Mouse (Mus musculus): ENCODE results near the gene Stard3. TPM values are rescaled to one million over a fixed set of nuclear protein-coding genes. Genes with fewer than 3 reads are reported as not detected.

Gene Stard3
- total and polyA plus RNA-seq, 2 experiments from 2014 or later, result 23.8 to 56.1 TPM

DNA sequence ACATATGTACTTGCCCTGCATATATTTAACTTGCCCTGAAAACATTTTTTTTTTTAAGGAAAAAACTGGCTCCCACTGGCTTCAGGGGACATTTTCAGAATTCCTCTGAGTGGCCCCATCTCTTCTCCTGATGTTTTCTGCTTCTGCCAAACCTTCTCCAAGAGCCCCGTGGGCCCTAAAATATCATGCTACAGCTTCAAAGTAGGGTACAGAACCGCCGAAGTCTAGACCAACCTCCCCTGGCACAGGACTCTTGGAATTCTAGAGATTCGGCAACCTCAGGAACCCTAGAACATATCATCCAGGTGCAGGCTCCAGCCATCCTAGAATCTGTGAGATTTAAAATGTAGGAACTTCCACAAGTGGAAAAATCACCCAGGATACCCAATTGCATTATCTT lies 38.6 kb upstream of the Stard3 start:
- Histone ChIP-seq H3K27me3 (ENCODE audit: insufficient read depth, low read length) (peaks cover 79% of the 10 kb centered on the region), H3K9ac (replicated peaks; ENCODE audit: low read length, poor library complexity, severe bottlenecking) (no peak overlapping the region), H3K4me2 (ENCODE audit: low read depth, low read length, poor library complexity, severe bottlenecking) (no peak overlapping the region), H3K4me3 (ENCODE audit: low read depth, low read length) (no peak overlapping the region), H3K4me1 (ENCODE audit: insufficient read depth, low read length) (no peaks in the 10 kb centered on the region), H3K9me3 (ENCODE audit: low read length) (no peaks in the 10 kb centered on the region), H3K27ac (ENCODE audit: low read depth, low read length) (no peak overlapping the region), H3K36me3 (ENCODE audit: insufficient read depth, low read length) (no peaks in the 10 kb centered on the region)
- ATAC-seq (ENCODE audit: low FRiP score), result no peak
- TF ChIP-seq CTCF (IDR thresholded peaks at IDR 0.05), result no peak
- no peak for DNase-seq (ENCODE audit: low spot score)
- WGBS, result 11% methylated on average over 4 of the region's 4 CpGs

DNA sequence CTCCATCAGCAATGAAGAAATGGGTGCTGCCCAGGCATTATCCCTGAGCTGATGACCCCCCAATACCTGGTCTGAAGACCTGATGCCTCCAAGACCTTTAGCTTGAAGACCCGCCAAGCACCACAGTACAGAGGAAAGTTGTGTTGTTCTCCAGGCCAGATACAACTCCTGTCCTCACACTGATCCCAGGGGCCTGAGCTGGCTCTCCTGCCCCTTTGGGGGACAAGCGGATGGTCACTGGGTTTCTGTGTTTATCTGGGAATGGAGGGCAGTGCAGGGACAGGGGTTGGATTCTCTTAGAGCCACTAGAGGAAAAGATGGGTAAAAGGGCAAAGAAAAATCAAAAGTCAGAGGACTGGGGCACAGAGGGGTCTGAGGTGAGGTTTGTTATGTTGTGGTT lies 38.2 kb upstream of the Stard3 start:
- H3K4me3 ChIP-seq (ENCODE audit: low read depth, low read length), result no peak overlapping the region
- 8% methylated on average over 2 of the region's 2 CpGs for WGBS
- peaks cover 80% of the 10 kb centered on the region for H3K27me3 ChIP-seq (ENCODE audit: insufficient read depth, low read length)

DNA sequence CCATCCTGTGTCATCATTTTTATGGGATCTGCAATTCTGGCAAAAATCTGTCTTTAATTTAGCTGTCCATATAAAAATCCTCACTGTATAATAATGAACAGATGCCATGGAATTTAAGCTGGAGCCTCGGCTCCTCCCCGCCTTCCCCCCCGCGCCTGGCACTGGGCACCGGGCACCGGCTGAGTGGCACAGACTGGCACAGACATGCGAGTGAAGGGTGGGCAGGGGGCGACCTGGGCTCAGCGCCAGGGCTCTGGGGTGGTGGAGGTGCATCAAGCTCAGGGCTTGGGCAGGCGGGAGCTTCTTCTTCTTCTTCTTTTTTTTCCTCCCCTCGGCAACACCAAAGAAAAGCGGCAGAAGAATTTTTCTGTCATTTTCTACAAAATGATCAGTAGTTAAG lies 37.8 kb upstream of the Stard3 start:
- Histone ChIP-seq H3K27me3 (ENCODE audit: insufficient read depth, low read length) (peaks cover 80% of the 10 kb centered on the region), H3K9me3 (ENCODE audit: low read length) (no peaks in the 10 kb centered on the region), H3K36me3 (ENCODE audit: insufficient read depth, low read length) (no peaks in the 10 kb centered on the region), H3K27ac (ENCODE audit: low read depth, low read length) (no peak overlapping the region), H3K4me2 (ENCODE audit: low read depth, low read length, poor library complexity, severe bottlenecking) (no peak overlapping the region), H3K4me3 (ENCODE audit: low read depth, low read length) (no peak overlapping the region), H3K4me1 (ENCODE audit: insufficient read depth, low read length) (no peaks in the 10 kb centered on the region), H3K9ac (replicated peaks; ENCODE audit: low read length, poor library complexity, severe bottlenecking) (no peak overlapping the region)
- DNase-seq (ENCODE audit: low spot score) (peak; percentile 61), ATAC-seq (ENCODE audit: low FRiP score) (no peak)
- whole genome bisulfite sequencing, result 4% methylated on average over 12 of the region's 12 CpGs
- TF ChIP-seq CTCF (IDR thresholded peaks at IDR 0.05), result no peak

More for the DNA sequence above, 38.2 kb upstream of the Stard3 start:
- ATAC-seq (ENCODE audit: low FRiP score), result no peak
- Histone ChIP-seq H3K27ac (ENCODE audit: low read depth, low read length) (no peak overlapping the region), H3K9me3 (ENCODE audit: low read length) (no peaks in the 10 kb centered on the region), H3K36me3 (ENCODE audit: insufficient read depth, low read length) (no peaks in the 10 kb centered on the region), H3K9ac (replicated peaks; ENCODE audit: low read length, poor library complexity, severe bottlenecking) (no peak overlapping the region), H3K4me1 (ENCODE audit: insufficient read depth, low read length) (no peaks in the 10 kb centered on the region), H3K4me2 (ENCODE audit: low read depth, low read length, poor library complexity, severe bottlenecking) (no peak overlapping the region)
- DNase-seq (ENCODE audit: low spot score), result no peak
- TF ChIP-seq CTCF (IDR thresholded peaks at IDR 0.05), result no peak

DNA sequence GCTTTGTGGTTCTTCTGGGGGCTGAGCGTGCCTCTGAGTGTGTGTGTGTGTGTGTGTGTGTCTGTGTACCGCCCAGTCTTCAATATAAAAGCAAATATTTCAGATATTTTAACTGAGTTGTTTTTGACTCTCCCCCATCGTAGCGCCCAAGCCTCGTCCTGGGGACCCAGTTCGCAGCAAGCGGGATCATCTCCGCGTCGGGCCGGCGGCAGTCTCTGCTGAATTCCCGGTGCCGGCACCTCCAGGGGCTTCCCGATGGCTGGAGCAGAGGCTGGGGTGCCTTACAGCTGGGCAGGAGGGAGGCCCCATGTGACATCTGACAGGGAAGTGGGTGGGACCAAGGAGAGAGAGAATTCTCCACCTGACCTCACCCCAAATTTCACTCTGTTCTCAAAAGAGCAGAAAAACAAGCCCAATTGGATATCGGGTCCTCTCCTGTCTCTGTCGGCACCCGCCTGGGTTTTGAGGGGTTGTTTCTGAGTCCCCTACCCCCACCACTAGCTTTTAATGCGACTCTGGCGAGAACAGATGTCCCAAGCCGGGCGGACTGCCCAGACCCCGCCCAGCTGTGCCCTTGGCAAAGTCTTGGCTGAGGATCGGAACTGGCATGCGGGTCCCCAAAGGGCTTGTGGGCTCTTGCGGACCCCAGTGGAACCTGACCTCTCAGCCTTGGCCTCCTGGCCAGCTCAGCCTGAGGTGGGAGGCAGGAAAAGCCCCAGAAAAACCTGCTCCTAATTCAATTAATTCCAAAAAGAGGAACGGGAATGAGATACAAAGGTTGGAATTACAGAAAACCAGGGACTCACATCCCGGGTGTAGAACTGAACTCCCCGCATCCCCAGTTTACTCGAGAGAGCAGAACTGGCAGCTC lies 37.1 kb upstream of the Stard3 start:
- Histone ChIP-seq H3K4me1 (ENCODE audit: insufficient read depth, low read length) (no peaks in the 10 kb centered on the region), H3K27me3 (ENCODE audit: insufficient read depth, low read length) (peaks cover 80% of the 10 kb centered on the region), H3K36me3 (ENCODE audit: insufficient read depth, low read length) (no peaks in the 10 kb centered on the region), H3K4me3 (ENCODE audit: low read depth, low read length) (no peak overlapping the region), H3K4me2 (ENCODE audit: low read depth, low read length, poor library complexity, severe bottlenecking) (peak overlapping the region; percentile 13; the same call in 1 of the 2 replicates), H3K27ac (ENCODE audit: low read depth, low read length) (no peak overlapping the region), H3K9ac (replicated peaks; ENCODE audit: low read length, poor library complexity, severe bottlenecking) (no peak overlapping the region), H3K9me3 (ENCODE audit: low read length) (no peaks in the 10 kb centered on the region)
- 1% methylated on average over 30 of the region's 30 CpGs for WGBS
- no peak for TF ChIP-seq CTCF (IDR thresholded peaks at IDR 0.05)
- ATAC-seq (ENCODE audit: low FRiP score), result no peak
- peak; percentile 69 for DNase-seq (ENCODE audit: low spot score)

DNA sequence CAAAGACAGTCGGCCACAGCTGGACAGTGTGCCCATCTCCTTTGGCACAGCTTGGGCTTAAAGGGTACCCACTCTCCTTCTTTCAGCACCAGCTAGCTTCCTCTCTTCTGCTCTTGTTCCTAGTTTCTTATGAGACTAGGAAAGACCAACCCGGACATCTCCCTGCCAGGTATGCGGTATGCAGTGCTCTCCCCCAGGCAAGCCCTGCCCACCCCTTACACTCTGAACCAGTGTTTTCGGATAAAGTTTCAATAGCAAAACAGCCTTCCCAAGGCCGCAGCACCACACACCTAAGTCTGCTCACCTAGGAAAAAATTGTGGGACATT lies 36.5 kb upstream of the Stard3 start:
- Histone ChIP-seq H3K36me3 (ENCODE audit: insufficient read depth, low read length) (no peaks in the 10 kb centered on the region), H3K4me2 (ENCODE audit: low read depth, low read length, poor library complexity, severe bottlenecking) (no peak overlapping the region), H3K4me3 (ENCODE audit: low read depth, low read length) (no peak overlapping the region), H3K4me1 (ENCODE audit: insufficient read depth, low read length) (no peaks in the 10 kb centered on the region), H3K27ac (ENCODE audit: low read depth, low read length) (no peak overlapping the region), H3K9ac (replicated peaks; ENCODE audit: low read length, poor library complexity, severe bottlenecking) (no peak overlapping the region), H3K27me3 (ENCODE audit: insufficient read depth, low read length) (peaks cover 79% of the 10 kb centered on the region), H3K9me3 (ENCODE audit: low read length) (no peaks in the 10 kb centered on the region)
- no peak for DNase-seq (ENCODE audit: low spot score)
- no peak for TF ChIP-seq CTCF (IDR thresholded peaks at IDR 0.05)
- no peak for ATAC-seq (ENCODE audit: low FRiP score)
- WGBS, result 11% methylated on average over 5 of the region's 5 CpGs

DNA sequence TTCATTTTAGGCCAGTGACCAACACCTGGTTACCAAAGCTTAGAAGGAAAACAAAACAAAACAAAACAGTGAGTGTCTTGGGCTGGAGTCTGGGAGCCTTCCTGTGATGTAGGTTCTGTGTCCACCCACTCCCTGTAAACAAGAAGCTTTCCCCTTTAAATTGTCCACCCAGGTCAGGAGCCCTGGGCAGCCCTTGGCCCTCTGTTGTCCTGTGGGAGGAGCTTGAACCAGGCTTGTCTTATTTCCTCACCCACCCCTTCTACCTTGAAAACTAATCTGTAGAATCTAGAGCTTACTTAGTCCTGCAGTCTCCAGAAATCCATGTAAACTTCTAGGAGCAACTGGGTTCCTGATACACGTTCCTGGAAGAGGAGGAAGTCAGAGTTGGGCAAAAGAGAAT lies 36.0 kb upstream of the Stard3 start:
- TF ChIP-seq CTCF (IDR thresholded peaks at IDR 0.05), result no peak
- WGBS, result 0% methylated on average over 1 of the region's 1 CpGs
- peaks cover 79% of the 10 kb centered on the region for H3K27me3 ChIP-seq (ENCODE audit: insufficient read depth, low read length)

More for the DNA sequence above, 36.0 kb upstream of the Stard3 start:
- DNase-seq (ENCODE audit: low spot score) (no peak), ATAC-seq (ENCODE audit: low FRiP score) (no peak)
- Histone ChIP-seq H3K4me2 (ENCODE audit: low read depth, low read length, poor library complexity, severe bottlenecking) (no peak overlapping the region), H3K27ac (ENCODE audit: low read depth, low read length) (no peak overlapping the region), H3K36me3 (ENCODE audit: insufficient read depth, low read length) (no peaks in the 10 kb centered on the region), H3K4me1 (ENCODE audit: insufficient read depth, low read length) (no peaks in the 10 kb centered on the region), H3K9me3 (ENCODE audit: low read length) (no peaks in the 10 kb centered on the region), H3K9ac (replicated peaks; ENCODE audit: low read length, poor library complexity, severe bottlenecking) (no peak overlapping the region), H3K4me3 (ENCODE audit: low read depth, low read length) (no peak overlapping the region)

Data from midbrain, postnatal 0 days (tissue).